Mouse (Mus musculus): ENCODE data around the gene Pias4. TPM values are rescaled to one million over a fixed set of nuclear protein-coding genes. Genes with fewer than 3 reads are reported as not detected.
A peak's percentile ranks its signal among the peaks of the same experiment; 100 is the strongest.

Pias4 gene
- total RNA-seq (2021): 10 to 100 TPM; 25.8 to 26.5 TPM
- long read RNA-seq, experiment 1, transcript Pias4-201 (11 exons, 2,571 nt): major isoform, 32 of 54 reads
- long read RNA-seq, experiment 1, partial matches to known transcripts: 11 of 54 reads
- long read RNA-seq, experiment 1, other reads (novel, unspliced or antisense): 10 of 54 reads
- long read RNA-seq, experiment 2, transcript Pias4-201 (11 exons, 2,571 nt): major isoform, 21 of 35 reads
- long read RNA-seq, experiment 2, partial matches to known transcripts: 2 of 35 reads
- long read RNA-seq, experiment 2, other reads (novel, unspliced or antisense): 11 of 35 reads

DNA sequence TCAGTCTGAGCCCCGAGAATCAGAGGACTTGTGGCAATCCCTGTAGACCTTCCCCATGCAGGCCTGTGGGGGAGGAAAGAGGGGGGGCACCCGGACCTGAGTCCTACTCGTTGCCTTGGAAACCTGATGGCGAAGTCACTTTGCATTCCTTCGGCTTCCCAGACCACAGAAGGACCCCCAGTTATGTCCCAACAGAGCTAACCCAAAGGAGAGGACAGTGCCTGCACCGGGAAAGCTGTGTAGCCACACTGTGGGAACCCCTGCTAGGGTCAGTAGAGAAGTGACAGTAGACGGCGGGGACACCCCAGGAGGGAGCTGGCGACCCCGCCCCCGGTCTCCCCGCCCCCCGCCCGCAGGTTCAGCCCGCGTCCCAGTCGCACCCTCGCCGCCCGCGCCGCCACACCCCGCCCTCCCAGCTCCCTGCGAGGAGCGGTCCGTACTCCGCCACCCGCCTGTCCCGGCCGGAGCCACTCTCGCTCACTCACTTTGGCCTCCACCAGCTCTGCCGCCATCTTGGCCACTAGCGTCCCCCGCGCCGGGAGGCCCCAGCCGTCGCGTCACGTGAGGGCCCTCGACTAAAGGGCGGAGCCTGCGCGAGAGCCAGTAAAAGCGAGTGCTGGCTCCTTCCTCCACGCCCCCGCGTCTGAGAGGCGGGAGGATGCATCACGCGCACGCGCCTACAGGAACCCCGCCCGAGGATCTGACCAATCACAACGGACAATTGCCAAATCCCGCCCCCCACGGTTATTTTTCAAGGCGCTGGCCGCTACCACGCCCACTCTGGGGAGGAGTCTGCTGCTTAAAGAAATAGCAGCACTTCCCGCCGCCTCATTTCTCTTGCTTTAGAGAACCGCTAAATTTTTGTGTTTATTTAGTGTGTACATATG is at the start of gene Pias4:
Pias4 (minus strand) TSS at position 724 of the 887 bp plus-strand sequence.
- DNase-seq: peak; percentile 100

GRCm38 (mm10) chr10:81217267-81217666 is 49.5 kb upstream of the Pias4 start:
- DNase-seq: peak; percentile 38

DNA sequence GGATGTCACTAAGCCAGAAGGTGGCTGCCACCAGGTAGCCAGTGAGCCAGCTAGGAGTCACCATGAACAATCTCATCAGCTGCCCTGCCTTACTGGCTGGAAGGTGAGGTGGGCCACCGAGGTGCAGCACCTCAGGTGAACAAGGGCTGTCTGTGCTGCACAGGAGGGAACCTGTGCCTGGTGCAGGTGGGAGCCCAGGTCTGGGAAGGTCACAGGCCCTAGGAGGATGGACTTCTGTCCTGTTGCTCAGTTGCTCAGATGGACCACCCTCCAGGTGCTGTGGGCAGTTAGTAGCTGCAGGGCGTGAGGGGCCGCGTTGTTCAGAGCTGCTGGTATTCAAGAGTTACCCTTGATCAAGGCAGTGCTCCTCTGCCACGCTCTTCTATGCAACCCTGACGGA is 49.1 kb upstream of the Pias4 start:
- no peak for DNase-seq

- no peak for DNase-seq
Measured at GRCm38 (mm10) chr10:81216260-81216659, 48.5 kb upstream of the Pias4 start.

GRCm38 (mm10) chr10:81210154-81210553 is 42.4 kb upstream of the Pias4 start:
- no peak for DNase-seq

DNA sequence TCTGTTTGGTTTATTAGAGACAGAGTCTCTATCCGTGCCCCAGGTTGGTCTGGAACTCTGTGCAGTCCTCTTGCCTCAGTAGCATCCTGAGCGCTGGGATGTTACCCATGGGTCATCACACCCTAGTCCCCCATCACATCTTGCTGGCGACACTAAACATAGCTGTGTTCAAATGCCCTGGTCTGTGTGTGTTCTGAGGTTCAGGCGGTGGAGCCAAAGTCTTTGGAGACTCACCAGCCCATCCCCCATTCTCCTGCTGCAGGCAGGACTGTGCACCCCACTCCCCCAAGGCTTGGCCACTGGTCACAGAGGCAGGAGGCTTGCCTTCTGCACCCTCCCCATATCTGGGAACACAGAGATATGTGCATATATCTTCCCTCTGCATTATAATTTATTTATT is 36.4 kb upstream of the Pias4 start:
- DNase-seq: no peak

DNA sequence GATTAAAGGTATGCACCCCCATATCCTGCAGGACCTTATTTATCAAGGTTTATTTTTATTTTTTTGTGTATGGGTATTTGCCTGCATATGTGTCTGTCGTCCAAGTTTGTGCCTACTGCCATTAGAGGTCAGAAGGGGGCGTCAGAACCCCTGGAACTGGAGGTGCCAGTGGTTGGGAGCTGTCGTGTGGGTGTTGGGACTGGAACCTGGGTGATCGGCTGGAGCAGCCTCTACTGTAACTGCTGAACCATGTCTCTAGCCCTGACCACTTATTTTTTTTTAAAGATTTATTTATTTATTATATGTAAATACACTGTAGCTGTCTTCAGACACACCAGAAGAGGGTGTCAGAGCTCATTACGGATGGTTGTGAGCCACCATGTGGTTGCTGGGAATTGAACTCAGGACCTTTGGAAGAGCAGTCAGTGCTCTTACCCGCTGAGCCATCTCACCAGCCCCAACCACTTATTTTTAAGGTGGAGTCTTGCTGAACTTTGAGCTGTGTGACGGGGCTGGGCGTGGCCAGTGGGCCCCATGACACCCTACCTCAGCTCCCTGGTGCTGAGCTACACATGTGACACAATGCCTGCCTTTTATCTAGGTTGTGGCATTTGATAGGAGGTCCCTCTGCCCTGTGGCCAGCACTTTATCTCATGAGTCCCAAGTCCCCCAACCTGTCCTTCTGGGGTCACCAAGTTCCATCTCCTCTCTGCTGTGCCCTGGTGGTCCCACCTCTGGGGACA is 35.4 kb upstream of the Pias4 start:
- DNase-seq: no peak

GRCm38 (mm10) chr10:81201807-81202758 is 34.4 kb upstream of the Pias4 start, which contains the start of gene Nmrk2:
TSS of gene Nmrk2 (minus strand) at chr10:81202051.
- DNase-seq: no peak

DNA sequence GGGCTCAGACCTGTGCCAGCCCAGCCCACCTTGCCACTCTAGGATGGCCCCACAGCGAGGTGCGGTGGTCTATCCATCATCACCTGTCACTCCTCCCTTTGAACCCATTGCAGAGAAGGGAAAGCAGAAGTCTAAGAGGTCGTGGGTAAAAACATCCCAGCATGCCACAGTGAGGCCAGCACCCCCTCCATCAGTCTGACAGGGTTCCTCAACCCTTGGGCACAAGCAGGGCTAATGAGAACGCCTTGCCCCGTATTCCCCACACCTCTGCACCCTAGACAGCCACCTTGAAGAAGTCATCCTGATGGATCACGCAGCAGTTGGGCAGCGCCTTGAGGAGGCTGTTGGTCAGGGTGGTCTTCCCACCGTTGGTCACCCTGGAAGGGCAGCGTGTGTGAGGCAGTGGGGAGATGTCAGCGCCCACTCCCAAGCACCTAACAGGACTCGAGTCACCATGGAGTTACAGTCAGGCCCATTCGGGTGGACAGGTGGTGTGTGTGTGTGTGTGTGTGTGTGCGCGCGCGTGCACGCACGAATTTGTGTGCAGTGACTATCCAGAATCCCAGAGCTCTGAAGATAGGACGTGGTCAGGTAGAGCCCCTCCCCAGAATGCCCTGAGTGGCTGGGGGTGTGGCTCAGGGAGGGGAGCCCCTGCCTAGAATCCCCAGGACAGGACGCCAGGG is 33.0 kb upstream of the Pias4 start:
- no peak for DNase-seq

DNA sequence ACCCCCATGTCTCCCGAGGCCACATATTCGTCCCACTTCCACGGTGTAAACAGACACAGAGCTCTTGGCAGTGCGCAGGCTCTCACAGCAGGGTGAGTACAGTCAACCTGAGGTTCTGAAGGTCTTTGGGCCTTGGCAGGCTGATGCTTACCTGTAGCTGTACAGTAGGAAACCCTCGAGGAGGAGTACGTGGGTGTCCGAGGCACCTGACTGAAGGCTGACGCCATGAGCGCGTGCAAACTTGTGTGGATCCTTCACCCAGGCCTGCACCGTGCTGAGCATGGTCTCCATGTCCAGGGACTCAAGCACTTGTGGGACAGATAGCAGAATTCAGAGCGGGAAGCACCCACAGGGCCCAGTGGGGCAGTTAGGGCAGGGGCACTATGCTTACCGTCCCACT is 32.4 kb upstream of the Pias4 start:
- no peak for DNase-seq

DNA sequence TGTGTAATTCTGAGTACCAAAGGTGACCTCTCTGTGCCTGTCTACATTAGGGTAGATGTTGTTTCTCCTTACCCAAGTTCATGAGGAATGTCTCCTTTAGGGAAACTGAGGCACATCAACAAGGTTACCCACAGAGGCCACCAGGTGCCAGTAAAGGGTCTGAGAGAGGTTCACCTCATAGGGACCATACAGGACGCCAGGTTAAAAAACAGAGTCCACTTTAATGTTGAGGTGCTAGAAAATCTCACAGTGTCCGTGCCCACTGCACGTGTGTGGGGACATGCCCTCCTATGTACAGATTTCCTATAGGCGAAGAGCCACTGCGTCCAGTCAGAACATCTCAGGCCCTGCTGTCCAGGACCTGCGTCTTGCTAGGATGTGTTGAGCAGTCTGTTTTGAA is 31.3 kb upstream of the Pias4 start:
- DNase-seq: no peak

DNA sequence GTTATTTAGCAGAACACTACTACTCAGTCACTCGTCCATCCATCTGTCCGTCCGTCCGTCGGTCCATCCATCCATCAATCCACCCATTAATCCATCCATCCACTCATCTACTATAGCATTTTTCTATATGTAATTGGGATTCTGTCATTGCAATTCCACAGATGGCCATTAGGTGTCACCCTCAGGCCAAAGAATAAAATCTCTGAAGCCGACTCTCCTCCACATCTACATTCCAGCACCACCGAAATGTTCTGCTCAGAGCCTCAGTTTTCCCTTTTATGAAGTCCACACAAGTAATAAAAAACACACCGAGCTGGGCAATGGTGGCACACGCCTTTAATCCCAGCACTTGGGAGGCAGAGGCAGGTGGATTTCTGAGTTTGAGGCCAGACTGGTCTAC is 30.5 kb upstream of the Pias4 start:
- peak; percentile 74 for DNase-seq

GRCm38 (mm10) chr10:81197305-81197704 is 29.6 kb upstream of the Pias4 start:
- no peak for DNase-seq

DNA sequence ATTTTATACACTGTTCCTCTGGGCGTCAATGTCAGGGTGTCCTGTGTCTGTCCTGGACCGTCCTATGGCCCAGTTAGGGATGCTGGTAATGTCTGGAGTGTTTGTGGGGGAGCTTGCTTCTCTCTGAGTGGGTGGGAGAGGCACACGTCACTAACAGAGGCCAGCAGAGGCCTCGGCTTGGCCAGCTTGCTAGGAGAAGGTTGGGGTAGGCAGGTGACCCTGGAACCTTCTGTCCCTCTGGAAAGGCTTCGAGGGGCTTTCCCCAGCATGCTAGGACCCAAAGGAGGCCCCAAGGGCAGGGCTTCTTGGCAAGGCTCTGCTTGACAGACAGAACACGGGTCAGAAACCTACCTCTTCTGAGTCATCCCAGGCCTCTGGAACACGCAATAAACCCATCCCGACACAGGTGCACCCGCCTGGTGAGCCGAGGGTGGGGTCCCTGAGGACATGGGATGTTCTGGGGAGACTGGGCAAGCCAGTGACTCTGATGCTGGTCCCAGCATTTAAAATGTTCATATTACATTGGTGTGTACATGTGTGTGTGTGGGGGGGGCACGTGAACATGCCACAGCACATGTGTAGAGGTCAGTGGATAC is 28.8 kb upstream of the Pias4 start:
- DNase-seq: no peak

DNA sequence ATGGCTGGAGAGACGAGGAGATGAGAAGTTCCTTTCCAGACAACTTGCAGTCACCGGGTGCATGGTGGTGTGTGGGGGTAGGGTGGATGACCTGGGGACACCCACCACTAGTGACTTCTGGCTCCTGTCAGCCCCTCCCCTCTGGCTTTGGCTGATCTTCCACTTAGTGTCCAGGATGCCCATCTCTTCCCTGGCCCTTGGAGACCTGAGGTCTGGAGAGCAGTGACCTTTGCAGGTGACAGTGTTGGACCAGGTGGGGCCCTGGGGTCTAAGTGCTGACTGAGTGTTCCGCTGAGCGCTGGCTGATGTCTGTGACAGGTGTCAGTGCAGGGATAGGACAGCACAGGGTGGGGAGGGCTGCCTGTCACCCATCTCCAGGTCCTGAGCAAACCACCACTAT is 27.6 kb upstream of the Pias4 start:
- DNase-seq: no peak

DNA sequence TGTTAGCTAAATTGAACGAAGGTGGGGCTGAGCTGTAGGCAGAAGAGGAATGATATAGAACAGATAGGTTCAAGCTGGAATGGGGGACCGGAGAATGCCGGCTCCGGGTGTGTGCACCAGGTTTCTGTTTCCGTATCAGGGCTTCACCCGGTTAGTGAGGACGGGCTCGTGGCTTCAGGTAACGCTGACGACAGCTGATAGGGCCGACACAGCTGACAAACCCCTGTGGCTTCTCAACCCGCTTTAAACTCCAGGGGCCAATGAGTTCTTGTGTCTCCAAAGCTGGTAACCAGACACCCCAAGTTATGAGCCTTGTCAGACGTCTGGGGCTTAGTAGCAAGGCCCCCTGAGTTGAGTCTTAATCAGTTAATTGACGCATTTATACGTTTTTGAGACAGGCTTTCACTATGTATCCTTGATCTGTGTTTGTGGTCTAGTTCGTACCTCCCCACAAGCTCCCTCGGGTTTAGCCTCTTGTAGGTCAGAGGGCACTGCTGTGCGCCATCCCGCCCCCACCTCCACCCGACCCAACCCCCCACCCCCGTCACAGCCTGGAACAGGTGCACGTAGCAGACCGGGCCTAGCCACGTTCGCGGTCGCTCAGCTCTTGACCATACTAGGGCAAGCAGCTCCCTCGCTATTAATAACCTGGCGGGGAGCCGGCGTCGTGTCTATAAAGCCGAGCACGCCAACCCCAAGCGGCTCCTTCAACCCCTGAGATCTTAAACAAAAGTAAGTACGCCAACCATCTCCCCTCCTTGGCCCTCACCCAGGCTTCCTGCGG is 26.5 kb upstream of the Pias4 start:
- peak; percentile 56 for DNase-seq

GRCm38 (mm10) chr10:81192968-81193501 is 25.3 kb upstream of the Pias4 start:
- DNase-seq: peak; percentile 37

- DNase-seq: peak; percentile 89
Measured at GRCm38 (mm10) chr10:81192270-81192967, 24.7 kb upstream of the Pias4 start.

Data from adrenal gland, postnatal 10 days (tissue).